Mouse (Mus musculus) limb, embryonic 10.5 days (tissue): ENCODE measurements around the gene Hpgds. TPM values are rescaled to one million over a fixed set of nuclear protein-coding genes. Genes with fewer than 3 reads are reported as not detected.

Experiments
- DNase-seq: peaks from one replicate; pipeline ENCODE4 v3.0.0-alpha.2; 2017; ENCODE audit warnings: low spot score
- H3K27ac ChIP-seq: fragments of 300-500 bp; sonication (generic); 2 replicates; pipeline ENCODE4 v1.5.1; 2016; ENCODE audit warnings: mild to moderate bottlenecking
- H3K27me3 ChIP-seq: fragments of 300-500 bp; sonication (generic); 2 replicates; pipeline ENCODE4 v1.6.1; 2016; ENCODE audit warnings: low read depth, mild to moderate bottlenecking; ENCODE audit not compliant: poor library complexity, severe bottlenecking
- H3K36me3 ChIP-seq: fragments of 300-500 bp; sonication (generic); 2 replicates; pipeline ENCODE4 v1.6.1; 2016; ENCODE audit warnings: mild to moderate bottlenecking, moderate library complexity
- H3K4me1 ChIP-seq: fragments of 300-500 bp; sonication (generic); 2 replicates; pipeline ENCODE4 v1.6.1; 2016
- H3K4me3 ChIP-seq: fragments of 300-500 bp; sonication (generic); 2 replicates; pipeline ENCODE4 v1.5.1; 2016; ENCODE audit warnings: mild to moderate bottlenecking, moderate library complexity
- H3K9me3 ChIP-seq: fragments of 300-500 bp; sonication (generic); replicated peaks from 2 replicates; pipeline ENCODE4 v1.6.1; 2016; ENCODE audit warnings: mild to moderate bottlenecking
- WGBS: fragments of 180-500 bp; shearing (Covaris S2); methylation state at CpG from one replicate; pipeline ENCODE4 v1.1.7; 2016; 5-methylcytosine and 5-hydroxymethylcytosine counted together
- polyA plus RNA-seq: library from polyadenylated mRNA; unstranded; fragments of >200 nt; fragmentation: Nextera tagmentation; extraction: Ambion mirVana; gene quantifications from 2 replicates; pipeline ENCODE4 v1.2.1, GENCODE M21; 2016

The Hpgds gene
- 2.1 and 2.2 TPM in 2 replicates for polyA plus RNA-seq

DNA sequence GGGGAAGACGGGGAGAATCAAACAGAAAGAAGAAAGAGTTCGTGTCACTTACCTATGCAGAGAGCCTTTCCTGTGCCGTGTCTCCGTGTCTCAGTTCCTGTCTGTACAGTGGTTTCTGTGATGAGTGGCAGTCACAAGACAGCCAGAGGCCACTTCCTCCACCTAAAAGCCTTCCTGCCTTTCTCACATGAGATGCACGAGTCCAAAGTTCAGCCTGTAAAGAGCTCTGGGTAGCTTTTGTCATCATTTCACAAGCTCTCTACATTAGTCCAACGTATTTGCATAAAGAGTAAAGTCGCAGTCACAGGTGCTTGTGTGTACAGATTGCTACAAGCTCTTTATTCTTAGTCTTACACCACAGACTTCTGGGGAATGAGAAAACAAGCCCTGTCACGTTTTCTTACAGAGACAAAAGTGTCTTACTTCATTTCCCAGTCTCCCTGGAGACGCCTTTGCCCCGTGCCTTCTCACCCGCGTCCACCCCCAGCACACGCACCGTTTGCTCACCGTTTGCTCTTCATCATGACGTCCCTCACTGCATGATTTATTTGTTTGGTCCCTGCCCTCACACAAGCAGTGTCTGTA lies at the start of gene Hpgds:
TSS of gene Hpgds (minus strand) at position 288 of the 585 bp plus-strand sequence.
- Histone ChIP-seq H3K27me3 (no peaks in the 10 kb centered on the region), H3K27ac (no peak within 1 kb of the TSS), H3K9me3 (no peaks in the 10 kb centered on the region), H3K36me3 (no peaks in the 10 kb centered on the region), H3K4me3 (no peak within 1 kb of the TSS), H3K4me1 (no peaks in the 10 kb centered on the region)
- no peak for DNase-seq
- WGBS = 69% methylated on average over 16 of the region's 16 CpGs

DNA sequence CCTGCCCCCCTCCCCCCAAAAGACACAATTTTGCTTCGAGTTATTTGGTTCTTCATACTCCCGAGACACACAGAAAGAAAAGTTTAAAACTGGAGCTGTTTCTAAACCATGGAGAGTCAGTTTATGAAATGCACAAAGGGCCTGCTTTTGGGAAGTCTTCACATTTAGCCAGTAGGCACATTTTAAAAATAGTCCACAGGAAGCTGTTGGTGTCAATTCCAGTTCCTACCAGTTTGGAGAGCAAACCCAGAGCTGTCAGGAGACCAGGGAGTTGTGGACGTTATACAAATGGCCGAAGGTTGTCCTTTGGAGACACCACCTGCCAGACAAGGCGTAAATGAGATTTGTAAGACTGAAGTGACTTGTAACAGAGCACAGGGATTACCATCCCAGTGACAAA lies 20.3 kb upstream of the Hpgds start:
- Histone ChIP-seq H3K9me3 (no peaks in the 10 kb centered on the region), H3K36me3 (no peaks in the 10 kb centered on the region), H3K27me3 (no peaks in the 10 kb centered on the region), H3K4me1 (no peaks in the 10 kb centered on the region), H3K4me3 (no peak overlapping the region), H3K27ac (no peak overlapping the region)
- 59% methylated on average over 5 of the region's 5 CpGs for WGBS
- DNase-seq = no peak

DNA sequence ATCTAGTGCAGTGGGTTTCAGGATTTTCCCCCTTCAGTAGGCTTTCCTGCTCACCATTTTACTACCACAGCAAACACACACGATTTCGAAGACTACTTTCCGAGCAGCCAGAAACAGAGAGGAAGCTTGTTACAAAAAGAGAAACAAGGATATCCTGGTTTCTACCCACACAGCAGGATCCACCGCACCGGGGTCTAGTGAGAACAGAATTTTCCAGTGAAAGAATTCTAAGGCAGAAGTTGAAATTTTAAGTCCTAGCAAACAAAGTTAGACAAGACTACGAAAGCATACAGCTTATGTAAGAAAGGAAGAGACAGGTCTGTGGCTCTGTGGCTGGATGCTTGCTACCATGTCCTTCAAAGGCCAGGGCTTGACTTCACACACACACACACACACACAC lies 19.4 kb upstream of the Hpgds start:
- no peak for DNase-seq
- H3K9me3 ChIP-seq = no peaks in the 10 kb centered on the region
- no peaks in the 10 kb centered on the region for H3K36me3 ChIP-seq
- no peak overlapping the region for H3K27ac ChIP-seq
- H3K4me1 ChIP-seq = no peaks in the 10 kb centered on the region
- WGBS = 85% methylated on average over 6 of the region's 6 CpGs
- no peak overlapping the region for H3K4me3 ChIP-seq
- no peaks in the 10 kb centered on the region for H3K27me3 ChIP-seq

DNA sequence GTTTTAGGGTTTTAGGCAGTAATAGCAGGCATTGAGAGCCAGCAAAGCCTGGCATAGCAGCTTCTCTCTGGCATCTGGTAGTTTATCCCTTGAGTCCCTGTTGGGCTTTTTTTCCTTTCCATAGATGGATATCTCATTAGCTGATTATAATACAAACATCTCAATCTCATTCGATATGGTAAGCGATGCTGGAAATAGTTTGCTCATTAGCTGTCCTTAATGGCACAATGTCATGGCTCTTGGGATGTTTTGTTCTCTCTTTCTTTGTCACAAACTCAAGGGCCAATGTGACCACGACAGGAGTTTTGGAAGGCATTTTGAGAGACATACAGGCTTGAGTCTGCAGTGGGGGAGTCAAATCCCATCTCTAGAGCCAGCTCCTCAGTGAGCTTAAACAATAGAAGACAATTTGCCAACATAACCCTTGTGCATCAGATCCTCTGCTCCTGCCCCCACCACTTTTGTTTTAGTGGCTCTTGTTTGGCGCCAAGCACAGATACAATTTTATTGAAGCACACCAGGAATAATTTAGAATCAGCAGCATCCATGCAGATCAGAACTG lies 14.8 kb upstream of the Hpgds start:
- H3K4me3 ChIP-seq = no peak overlapping the region
- H3K9me3 ChIP-seq = no peaks in the 10 kb centered on the region
- no peak overlapping the region for H3K27ac ChIP-seq
- no peaks in the 10 kb centered on the region for H3K4me1 ChIP-seq
- H3K27me3 ChIP-seq = no peaks in the 10 kb centered on the region
- WGBS = 87% methylated on average over 4 of the region's 4 CpGs
- no peaks in the 10 kb centered on the region for H3K36me3 ChIP-seq
- DNase-seq = no peak

DNA sequence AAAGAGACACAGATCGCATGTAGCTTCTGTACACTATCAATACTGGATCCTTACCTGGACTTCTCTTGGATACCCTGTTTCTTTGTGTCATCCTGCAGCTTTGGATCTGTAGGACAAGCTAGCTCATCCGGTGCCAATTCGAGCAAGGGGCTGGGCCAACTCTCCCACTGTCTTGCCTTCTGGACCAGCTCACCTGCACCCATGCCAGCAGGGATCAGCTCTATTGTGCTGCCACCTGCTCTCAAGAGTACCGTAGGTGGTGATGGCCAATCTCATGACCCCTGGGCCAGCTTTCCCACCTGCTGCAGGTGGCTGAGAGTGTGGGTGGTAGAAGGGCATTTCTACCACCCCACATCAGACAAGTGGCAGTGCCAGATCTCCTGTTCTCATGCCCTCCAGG lies 12.3 kb upstream of the Hpgds start:
- Histone ChIP-seq H3K36me3 (no peaks in the 10 kb centered on the region), H3K4me1 (no peaks in the 10 kb centered on the region), H3K4me3 (no peak overlapping the region), H3K27ac (no peak overlapping the region), H3K9me3 (no peaks in the 10 kb centered on the region), H3K27me3 (no peaks in the 10 kb centered on the region)
- 93% methylated on average over 4 of the region's 4 CpGs for WGBS
- DNase-seq = no peak

DNA sequence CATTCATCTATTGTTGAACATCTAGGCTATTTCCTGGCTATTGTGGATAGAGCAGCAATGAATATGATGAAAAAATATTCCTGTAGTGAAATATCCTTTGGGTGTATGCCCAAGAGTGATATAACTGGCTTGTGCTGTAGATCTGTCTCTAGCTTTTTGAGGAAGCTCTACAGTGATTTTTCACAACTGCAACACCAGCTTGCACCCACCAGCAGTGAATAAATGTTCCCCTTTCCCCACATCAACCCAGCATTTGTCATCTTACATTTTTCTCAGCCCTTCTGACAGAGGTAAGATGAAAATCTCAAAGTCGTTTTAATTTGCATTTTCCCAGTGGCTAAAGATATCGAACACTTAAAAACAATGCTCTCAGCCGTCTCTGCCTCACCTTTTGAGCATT lies 8.9 kb upstream of the Hpgds start:
- DNase-seq = no peak
- H3K9me3 ChIP-seq = no peaks in the 10 kb centered on the region
- H3K36me3 ChIP-seq = no peaks in the 10 kb centered on the region
- H3K4me1 ChIP-seq = peaks cover 4% of the 10 kb centered on the region; the same call in 1 of the 2 replicates
- no peaks in the 10 kb centered on the region for H3K27me3 ChIP-seq
- WGBS = 86% methylated on average over 3 of the region's 3 CpGs
- H3K4me3 ChIP-seq = no peak overlapping the region
- no peak overlapping the region for H3K27ac ChIP-seq

DNA sequence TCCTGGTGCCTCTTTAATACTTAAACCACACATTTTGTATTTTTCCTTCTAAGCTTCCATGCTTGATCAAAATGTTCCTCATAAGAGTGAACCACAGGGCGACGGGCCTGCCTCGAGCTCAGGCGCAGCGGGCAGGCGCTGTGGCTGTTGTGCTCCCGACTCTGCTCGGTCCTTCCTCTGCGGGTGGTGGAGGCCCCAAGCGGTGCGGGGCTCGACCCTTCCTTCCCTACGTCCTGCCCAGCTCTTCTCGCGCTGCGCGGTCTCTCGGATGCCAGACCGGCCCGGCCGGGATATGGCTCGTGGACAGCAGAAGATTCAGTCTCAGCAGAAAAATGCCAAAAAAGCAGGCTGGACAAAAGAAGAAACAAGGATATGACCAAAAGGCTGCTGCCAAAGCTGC lies 6.0 kb upstream of the Hpgds start:
- 7% methylated on average over 22 of the region's 22 CpGs for WGBS
- no peak overlapping the region for H3K27ac ChIP-seq
- no peaks in the 10 kb centered on the region for H3K9me3 ChIP-seq
- H3K27me3 ChIP-seq = no peaks in the 10 kb centered on the region
- peaks cover 4% of the 10 kb centered on the region; the same call in 1 of the 2 replicates for H3K4me1 ChIP-seq
- no peaks in the 10 kb centered on the region for H3K36me3 ChIP-seq
- H3K4me3 ChIP-seq = peak overlapping the region; percentile 24; the same call in 1 of the 2 replicates
- DNase-seq = peak; percentile 42

DNA sequence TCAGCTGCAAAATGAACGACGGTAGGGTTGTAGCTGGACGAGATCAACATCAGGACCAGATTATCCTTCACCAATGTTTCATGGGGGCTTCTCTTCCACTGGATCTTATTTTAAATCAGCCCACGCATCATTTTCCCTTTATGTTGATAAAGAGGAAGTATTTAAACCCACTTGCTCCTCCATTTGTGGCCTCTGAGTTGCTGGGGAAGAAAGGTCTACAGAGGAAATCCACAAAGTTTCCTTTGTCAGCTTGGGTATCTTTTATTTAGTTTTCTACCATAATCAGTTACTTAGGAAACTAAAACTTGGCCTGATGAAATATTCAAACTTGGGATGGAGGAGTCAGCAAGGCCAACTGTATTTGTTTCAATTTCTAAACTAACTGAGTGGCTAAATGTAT lies 1.7 kb upstream of the Hpgds start:
- no peaks in the 10 kb centered on the region for H3K9me3 ChIP-seq
- WGBS = 88% methylated on average over 4 of the region's 4 CpGs
- H3K27ac ChIP-seq = no peak overlapping the region
- no peak overlapping the region for H3K4me3 ChIP-seq
- no peak for DNase-seq
- peaks cover 4% of the 10 kb centered on the region; the same call in 1 of the 2 replicates for H3K4me1 ChIP-seq
- H3K36me3 ChIP-seq = no peaks in the 10 kb centered on the region
- no peaks in the 10 kb centered on the region for H3K27me3 ChIP-seq

DNA sequence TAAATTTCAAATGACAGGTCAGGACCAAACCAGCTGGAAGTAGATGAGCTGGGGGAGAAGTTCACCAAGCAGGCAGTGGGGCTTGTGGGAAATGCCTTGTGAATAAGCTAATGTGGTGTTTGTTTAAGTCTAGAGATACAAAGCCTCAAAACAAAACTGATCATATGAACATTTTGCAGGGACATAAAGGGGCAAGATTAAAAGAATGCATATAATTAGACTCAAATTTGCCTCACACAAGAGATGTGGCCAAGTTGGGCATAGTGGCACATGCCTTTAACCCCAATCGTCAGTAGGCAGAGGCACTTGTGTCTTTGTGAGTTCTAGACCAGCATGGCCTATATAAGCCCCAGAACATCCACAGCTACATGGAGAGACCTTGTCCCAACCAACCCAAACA lies 2.4 kb downstream of the Hpgds start:
- Histone ChIP-seq H3K4me3 (no peak overlapping the region), H3K4me1 (no peaks in the 10 kb centered on the region), H3K27me3 (no peaks in the 10 kb centered on the region), H3K9me3 (no peaks in the 10 kb centered on the region), H3K27ac (no peak overlapping the region), H3K36me3 (no peaks in the 10 kb centered on the region)
- no peak for DNase-seq
- 100% methylated on average over 1 of the region's 1 CpGs for WGBS

DNA sequence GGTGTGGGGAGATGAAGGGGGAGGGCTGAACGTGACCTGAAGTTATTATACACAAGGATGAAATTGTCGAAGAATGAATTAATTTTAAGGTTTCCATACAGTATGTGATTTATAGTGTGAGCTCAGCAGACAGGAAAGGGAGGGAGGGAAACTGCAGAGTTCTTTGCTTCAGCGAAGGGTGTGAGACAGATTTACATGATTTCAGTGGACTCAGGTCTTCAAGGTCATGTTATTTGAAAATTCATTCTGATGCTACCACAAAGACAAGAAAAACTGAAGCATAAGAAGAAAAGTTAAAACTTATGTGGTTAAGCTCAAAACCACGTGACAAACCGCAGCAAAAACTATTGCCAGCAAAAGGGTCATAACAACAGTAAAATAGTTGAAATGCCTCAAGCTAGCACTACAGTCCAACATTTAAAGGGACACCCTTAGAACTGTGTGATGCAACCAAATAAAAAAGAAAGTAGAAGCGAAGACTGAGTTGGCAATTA lies 3.9 kb downstream of the Hpgds start:
- 0 out of 2 replicates have a peak overlapping the region, but pooled peaks have one; percentile 3 for H3K27ac ChIP-seq
- H3K4me3 ChIP-seq = no peak overlapping the region
- DNase-seq = no peak
- no peaks in the 10 kb centered on the region for H3K27me3 ChIP-seq
- H3K36me3 ChIP-seq = no peaks in the 10 kb centered on the region
- no peaks in the 10 kb centered on the region for H3K4me1 ChIP-seq
- H3K9me3 ChIP-seq = no peaks in the 10 kb centered on the region
- 77% methylated on average over 6 of the region's 6 CpGs for WGBS

DNA sequence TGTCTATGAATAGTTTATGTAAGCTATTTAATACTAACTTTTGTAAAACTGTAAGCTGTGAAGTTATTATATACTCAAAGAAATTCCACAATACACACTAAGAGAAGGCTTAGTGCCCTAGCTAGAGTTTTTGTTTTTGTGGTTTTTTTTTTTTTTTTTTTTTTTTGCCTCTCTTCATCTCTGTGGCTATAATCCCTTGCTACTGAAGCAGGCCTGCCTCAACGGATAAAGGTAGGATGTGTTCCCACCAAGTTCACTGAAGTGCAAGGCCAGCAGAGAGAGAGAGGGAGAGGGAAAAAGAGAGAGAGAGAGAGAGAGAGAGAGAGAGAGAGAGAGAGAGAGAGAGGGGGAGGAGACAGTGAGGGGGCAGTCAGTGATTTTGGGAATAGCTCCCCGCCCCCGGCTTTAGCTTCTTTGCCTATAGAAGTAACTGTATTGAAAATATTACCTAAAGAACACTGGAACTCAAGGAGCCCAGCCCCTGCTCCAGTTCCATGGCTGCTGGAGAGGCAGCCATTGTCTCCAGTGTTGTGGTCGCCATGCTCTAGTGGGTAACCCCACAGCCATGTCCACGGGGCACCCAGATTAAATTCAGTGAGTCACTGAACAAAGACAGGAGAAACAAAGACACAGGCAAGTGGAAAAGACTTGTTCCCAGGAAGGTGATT lies 4.5 kb downstream of the Hpgds start:
- Histone ChIP-seq H3K9me3 (no peaks in the 10 kb centered on the region), H3K27ac (0 out of 2 replicates have a peak overlapping the region, but pooled peaks have one; percentile 3), H3K27me3 (no peaks in the 10 kb centered on the region), H3K36me3 (no peaks in the 10 kb centered on the region), H3K4me1 (no peaks in the 10 kb centered on the region), H3K4me3 (no peak overlapping the region)
- 80% methylated on average over 5 of the region's 5 CpGs for WGBS
- DNase-seq = no peak

DNA sequence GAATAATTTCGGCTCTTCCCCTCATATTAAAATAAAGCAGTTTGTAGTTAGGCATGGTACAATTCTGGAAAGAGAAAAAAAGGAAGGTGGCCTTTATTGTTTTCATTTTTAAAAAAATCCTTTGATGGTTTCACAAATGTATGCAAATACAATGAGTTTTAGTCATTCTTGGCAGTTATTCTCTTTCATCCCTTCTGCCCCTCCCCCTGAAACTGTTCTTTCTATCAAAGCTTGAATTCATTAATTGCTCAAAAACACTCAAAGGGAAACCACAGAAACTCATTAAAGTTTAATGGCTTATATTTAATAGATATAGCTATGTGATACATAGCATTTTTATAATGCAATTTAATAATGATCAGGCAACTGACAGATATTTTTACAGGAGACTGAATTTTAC lies 6.5 kb downstream of the Hpgds start:
- no peak for DNase-seq
- Histone ChIP-seq H3K27me3 (no peaks in the 10 kb centered on the region), H3K36me3 (no peaks in the 10 kb centered on the region), H3K4me1 (no peaks in the 10 kb centered on the region), H3K27ac (no peak overlapping the region), H3K9me3 (no peaks in the 10 kb centered on the region), H3K4me3 (no peak overlapping the region)
- 92% methylated on average over 1 of the region's 1 CpGs for WGBS

DNA sequence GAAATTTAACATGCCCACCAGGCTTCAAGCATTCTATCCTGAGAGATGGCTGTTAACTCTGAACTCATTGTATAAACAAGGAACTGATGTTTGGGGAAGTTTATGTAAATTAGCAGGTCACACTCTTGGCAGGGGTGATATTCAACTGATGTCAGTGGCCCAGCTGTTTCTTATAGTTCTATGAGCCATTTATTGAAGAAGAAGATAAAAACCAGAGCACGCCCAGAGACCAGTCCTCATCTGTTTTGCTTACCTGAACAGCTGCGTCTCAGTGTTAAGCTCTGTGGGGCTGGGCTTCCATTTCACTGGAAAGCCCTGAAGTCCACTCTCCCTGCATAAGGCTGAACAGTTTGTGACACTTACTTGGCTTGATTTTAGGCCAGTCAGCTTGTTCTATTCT lies 6.9 kb downstream of the Hpgds start:
- no peaks in the 10 kb centered on the region for H3K36me3 ChIP-seq
- no peaks in the 10 kb centered on the region for H3K27me3 ChIP-seq
- 50% methylated on average over 2 of the region's 2 CpGs for WGBS
- H3K4me3 ChIP-seq = no peak overlapping the region
- H3K27ac ChIP-seq = no peak overlapping the region
- no peaks in the 10 kb centered on the region for H3K4me1 ChIP-seq
- H3K9me3 ChIP-seq = no peaks in the 10 kb centered on the region
- no peak for DNase-seq
